Mouse (Mus musculus) forebrain, postnatal 0 days (tissue): Measurements from ENCODE around the gene Osbpl2. TPM values are rescaled to one million over a fixed set of nuclear protein-coding genes. Genes with fewer than 3 reads are reported as not detected.

Experiments used
- ATAC-seq: fragments of 200-750 bp; cut with Nextera tagmentation; 2 replicates; pipeline ENCODE4 v1.8.0; 2017; ENCODE audit warnings: mild to moderate bottlenecking, moderate library complexity
- DNase-seq: peaks from one replicate; pipeline ENCODE4 v3.0.0-alpha.2; 2015
- H3K27ac ChIP-seq: fragments of 300-500 bp; sonication (generic); 2 replicates; pipeline ENCODE4 v1.5.1; 2014; ENCODE audit warnings: low read depth, mild to moderate bottlenecking, antibody characterized with exemption, low read length, moderate library complexity, mixed read lengths
- H3K27me3 ChIP-seq: fragments of 300-500 bp; sonication (generic); 2 replicates; pipeline ENCODE4 v1.6.1; 2014; ENCODE audit warnings: mild to moderate bottlenecking, low read length, mixed read lengths; ENCODE audit not compliant: insufficient read depth
- H3K36me3 ChIP-seq: fragments of 300-500 bp; sonication (generic); 2 replicates; pipeline ENCODE4 v1.6.1; 2014; ENCODE audit warnings: mild to moderate bottlenecking, moderate library complexity; ENCODE audit not compliant: insufficient read depth
- H3K4me1 ChIP-seq: fragments of 300-500 bp; sonication (generic); 2 replicates; pipeline ENCODE4 v1.6.1; 2014; ENCODE audit warnings: antibody characterized with exemption; ENCODE audit not compliant: insufficient read depth
- H3K4me2 ChIP-seq: fragments of 300-500 bp; sonication (generic); 2 replicates; pipeline ENCODE4 v1.6.1; 2014; ENCODE audit warnings: low read depth, mild to moderate bottlenecking, moderate library complexity
- H3K4me3 ChIP-seq: fragments of 300-500 bp; sonication (generic); 2 replicates; pipeline ENCODE4 v1.5.1; 2014; ENCODE audit warnings: low read depth, low read length, mixed read lengths
- H3K9ac ChIP-seq: fragments of 300-500 bp; sonication (generic); 2 replicates; pipeline ENCODE4 v1.6.1; 2014; ENCODE audit warnings: mild to moderate bottlenecking
- H3K9me3 ChIP-seq: fragments of 300-500 bp; sonication (generic); 2 replicates; pipeline ENCODE4 v1.6.1; 2016; ENCODE audit warnings: low read length
- CTCF ChIP-seq: sonication (generic); IDR thresholded peaks from 2 replicates; pipeline ENCODE4 v1.5.1; 2016; ENCODE audit warnings: antibody characterized with exemption, control low read depth, low read depth
- WGBS: fragments of 180-500 bp; shearing (Covaris S2); extraction: QIAGEN DNeasy Blood & Tissue Kit; methylation state at CpG from one replicate; pipeline ENCODE4 v1.1.7; 2014; 5-methylcytosine and 5-hydroxymethylcytosine counted together
- polyA plus RNA-seq: library from polyadenylated mRNA; unstranded; fragments of >200 nt; fragmentation: Nextera tagmentation; extraction: Ambion mirVana; gene quantifications from 2 replicates; pipeline ENCODE4 v1.2.1, GENCODE M21; 2015
- total RNA-seq: library from RNA; depleted of rRNA; stranded (reverse); fragments of >200 nt; gene quantifications from 2 replicates; pipeline ENCODE4 v1.2.3, GENCODE M21; 2014

The Osbpl2 gene
- total and polyA plus RNA-seq, 2 experiments from 2014 or later, result 64.2 to 69.8 TPM

- Histone ChIP-seq H3K36me3 (peaks cover 38% of the 10 kb centered on the region), H3K27ac (no peak overlapping the region), H3K4me2 (no peak overlapping the region), H3K4me1 (no peaks in the 10 kb centered on the region), H3K9ac (no peak overlapping the region), H3K27me3 (no peaks in the 10 kb centered on the region), H3K4me3 (no peak overlapping the region), H3K9me3 (no peaks in the 10 kb centered on the region)
- no peak for TF ChIP-seq CTCF
- ATAC-seq, result no peak
- 87% methylated on average over 8 of the region's 8 CpGs for WGBS
- DNase-seq, result no peak
Measured at GRCm38 (mm10) chr2:180080680-180081079, 38.4 kb upstream of the Osbpl2 start.

- H3K4me2 ChIP-seq, result no peak overlapping the region
- H3K4me3 ChIP-seq, result no peak overlapping the region
- no peak for TF ChIP-seq CTCF
- ATAC-seq, result no peak
- no peaks in the 10 kb centered on the region for H3K9me3 ChIP-seq
- H3K36me3 ChIP-seq, result peaks cover 38% of the 10 kb centered on the region
- WGBS, result 86% methylated on average over 10 of the region's 10 CpGs
- H3K27me3 ChIP-seq, result no peaks in the 10 kb centered on the region
- no peak overlapping the region for H3K9ac ChIP-seq
- no peak overlapping the region for H3K27ac ChIP-seq
- H3K4me1 ChIP-seq, result no peaks in the 10 kb centered on the region
- DNase-seq, result no peak
Measured at GRCm38 (mm10) chr2:180083063-180083462, 36.0 kb upstream of the Osbpl2 start.

- ATAC-seq, result no peak
- Histone ChIP-seq H3K36me3 (peaks cover 36% of the 10 kb centered on the region), H3K27me3 (no peaks in the 10 kb centered on the region), H3K9me3 (no peaks in the 10 kb centered on the region), H3K4me3 (no peak overlapping the region), H3K9ac (no peak overlapping the region), H3K4me2 (no peak overlapping the region), H3K4me1 (no peaks in the 10 kb centered on the region), H3K27ac (no peak overlapping the region)
- TF ChIP-seq CTCF, result no peak
- WGBS, result 43% methylated on average over 3 of the region's 3 CpGs
- DNase-seq, result no peak
Measured at GRCm38 (mm10) chr2:180084565-180084964, 34.5 kb upstream of the Osbpl2 start.

- 51% methylated on average over 16 of the region's 16 CpGs for WGBS
- no peak overlapping the region for H3K4me3 ChIP-seq
- no peak overlapping the region for H3K9ac ChIP-seq
- H3K27me3 ChIP-seq, result no peaks in the 10 kb centered on the region
- ATAC-seq (peak; percentile 26; the same call in 1 of the 2 replicates), DNase-seq (no peak)
- no peaks in the 10 kb centered on the region for H3K9me3 ChIP-seq
- TF ChIP-seq CTCF, result no peak
- H3K27ac ChIP-seq, result no peak overlapping the region
- H3K4me2 ChIP-seq, result no peak overlapping the region
- H3K36me3 ChIP-seq, result peaks cover 32% of the 10 kb centered on the region
- no peaks in the 10 kb centered on the region for H3K4me1 ChIP-seq
Measured at GRCm38 (mm10) chr2:180085926-180086636, 33.0 kb upstream of the Osbpl2 start.

GRCm38 (mm10) chr2:180086637-180087027 is 32.5 kb upstream of the Osbpl2 start:
- TF ChIP-seq CTCF, result no peak
- WGBS, result 80% methylated on average over 5 of the region's 5 CpGs
- Histone ChIP-seq H3K4me1 (no peaks in the 10 kb centered on the region), H3K36me3 (peaks cover 32% of the 10 kb centered on the region), H3K9me3 (no peaks in the 10 kb centered on the region), H3K9ac (no peak overlapping the region), H3K4me2 (no peak overlapping the region), H3K27ac (no peak overlapping the region), H3K4me3 (no peak overlapping the region), H3K27me3 (no peaks in the 10 kb centered on the region)
- ATAC-seq, result no peak
- DNase-seq, result no peak

- Histone ChIP-seq H3K36me3 (peaks cover 26% of the 10 kb centered on the region), H3K4me1 (no peaks in the 10 kb centered on the region), H3K9me3 (no peaks in the 10 kb centered on the region), H3K27ac (no peak overlapping the region), H3K4me3 (no peak overlapping the region), H3K27me3 (no peaks in the 10 kb centered on the region), H3K4me2 (no peak overlapping the region), H3K9ac (no peak overlapping the region)
- no peak for ATAC-seq
- TF ChIP-seq CTCF, result no peak; the same call in 1 of the 2 replicates
- DNase-seq, result no peak
- 90% methylated on average over 4 of the region's 4 CpGs for WGBS
Measured at GRCm38 (mm10) chr2:180087472-180087871, 31.6 kb upstream of the Osbpl2 start.

- H3K9me3 ChIP-seq, result no peaks in the 10 kb centered on the region
- WGBS, result 70% methylated on average over 11 of the region's 11 CpGs
- no peak overlapping the region for H3K4me2 ChIP-seq
- TF ChIP-seq CTCF, result no peak
- no peaks in the 10 kb centered on the region for H3K27me3 ChIP-seq
- no peak for ATAC-seq
- H3K4me3 ChIP-seq, result no peak overlapping the region
- no peak overlapping the region for H3K27ac ChIP-seq
- peaks cover 11% of the 10 kb centered on the region for H3K36me3 ChIP-seq
- H3K4me1 ChIP-seq, result no peaks in the 10 kb centered on the region
- DNase-seq, result no peak
- no peak overlapping the region for H3K9ac ChIP-seq
Measured at GRCm38 (mm10) chr2:180090285-180090684, 28.8 kb upstream of the Osbpl2 start.
